Mouse (Mus musculus) forebrain, embryonic 10.5 days (tissue): ENCODE measurements at regions not wholly inside any gene's neighbourhood (a gene's known extent, or its start where the extent isn't known, plus 50 kb on each side); places are given as distances from the start of the nearest gene placed in this dataset.

ENCODE experiments used
- DNase-seq: peaks from one replicate; pipeline ENCODE4 v3.0.0-alpha.2; 2017; ENCODE audit warnings: low spot score; ENCODE audit errors: extremely low spot score
- H3K27ac ChIP-seq: fragments of 300-500 bp; sonication (generic); 2 replicates; pipeline ENCODE4 v1.5.1; 2016; ENCODE audit warnings: mild to moderate bottlenecking
- H3K27me3 ChIP-seq: fragments of 300-500 bp; sonication (generic); 2 replicates; pipeline ENCODE4 v1.6.1; 2016; ENCODE audit warnings: mild to moderate bottlenecking; ENCODE audit not compliant: poor library complexity, severe bottlenecking
- H3K36me3 ChIP-seq: fragments of 300-500 bp; sonication (generic); replicated peaks from 2 replicates; pipeline ENCODE4 v1.6.1; 2016; ENCODE audit warnings: mild to moderate bottlenecking, moderate library complexity
- H3K4me1 ChIP-seq: fragments of 300-500 bp; sonication (generic); 2 replicates; pipeline ENCODE4 v1.6.1; 2016
- H3K4me3 ChIP-seq: fragments of 300-500 bp; sonication (generic); 2 replicates; pipeline ENCODE4 v1.5.1; 2016; ENCODE audit warnings: mild to moderate bottlenecking, moderate library complexity
- H3K9me3 ChIP-seq: fragments of 300-500 bp; sonication (generic); 2 replicates; pipeline ENCODE4 v1.6.1; 2016; ENCODE audit warnings: mild to moderate bottlenecking, moderate library complexity
- WGBS: fragments of 180-500 bp; shearing (Covaris S2); methylation state at CpG from one replicate; pipeline ENCODE4 v1.1.7; 2016; 5-methylcytosine and 5-hydroxymethylcytosine counted together

GRCm38 (mm10) chr1:35995691-35996090 is 72.5 kb upstream of the Hs6st1 start:
- Histone ChIP-seq H3K4me3 (no peak overlapping the region), H3K36me3 (no peaks in the 10 kb centered on the region), H3K4me1 (peaks cover 10% of the 10 kb centered on the region; the same call in 1 of the 2 replicates), H3K27me3 (no peaks in the 10 kb centered on the region), H3K9me3 (peaks cover 3% of the 10 kb centered on the region; the same call in 1 of the 2 replicates), H3K27ac (no peak overlapping the region)
- DNase-seq: no peak
- 87% methylated on average over 6 of the region's 6 CpGs for WGBS

GRCm38 (mm10) chr1:36001319-36001718 is 66.9 kb upstream of the Hs6st1 start:
- Histone ChIP-seq H3K27ac (no peak overlapping the region), H3K27me3 (no peaks in the 10 kb centered on the region), H3K4me1 (peaks cover 18% of the 10 kb centered on the region), H3K36me3 (no peaks in the 10 kb centered on the region), H3K9me3 (peaks cover 7% of the 10 kb centered on the region; the same call in 1 of the 2 replicates), H3K4me3 (no peak overlapping the region)
- DNase-seq: no peak
- 93% methylated on average over 5 of the region's 5 CpGs for WGBS

- no peak overlapping the region for H3K4me3 ChIP-seq
- H3K36me3 ChIP-seq: no peaks in the 10 kb centered on the region
- no peak overlapping the region for H3K27ac ChIP-seq
- peaks cover 7% of the 10 kb centered on the region; the same call in 1 of the 2 replicates for H3K9me3 ChIP-seq
- H3K4me1 ChIP-seq: peaks cover 18% of the 10 kb centered on the region
- H3K27me3 ChIP-seq: no peaks in the 10 kb centered on the region
- WGBS: 90% methylated on average over 1 of the region's 1 CpGs
- no peak for DNase-seq
These were observed 66.4 kb upstream of the Hs6st1 start for GRCm38 (mm10) chr1:36001821-36002220.

- H3K9me3 ChIP-seq: peaks cover 7% of the 10 kb centered on the region; the same call in 1 of the 2 replicates
- H3K36me3 ChIP-seq: no peaks in the 10 kb centered on the region
- 25% methylated on average over 9 of the region's 9 CpGs for WGBS
- no peak for DNase-seq
- H3K4me1 ChIP-seq: peaks cover 21% of the 10 kb centered on the region
- no peaks in the 10 kb centered on the region for H3K27me3 ChIP-seq
- peak overlapping the region; percentile 84 for H3K27ac ChIP-seq
- H3K4me3 ChIP-seq: no peak overlapping the region
These were observed 64.6 kb upstream of the Hs6st1 start for GRCm38 (mm10) chr1:36003592-36003991.

- Histone ChIP-seq H3K4me3 (no peak overlapping the region), H3K9me3 (no peaks in the 10 kb centered on the region), H3K36me3 (no peaks in the 10 kb centered on the region), H3K4me1 (peaks cover 18% of the 10 kb centered on the region), H3K27me3 (no peaks in the 10 kb centered on the region), H3K27ac (no peak overlapping the region)
- 89% methylated on average over 6 of the region's 6 CpGs for WGBS
- DNase-seq: no peak
These were observed 59.6 kb upstream of the Hs6st1 start for GRCm38 (mm10) chr1:36008598-36008997.

- Histone ChIP-seq H3K36me3 (no peaks in the 10 kb centered on the region), H3K4me3 (no peak overlapping the region), H3K9me3 (no peaks in the 10 kb centered on the region), H3K27ac (no peak overlapping the region), H3K4me1 (peaks cover 18% of the 10 kb centered on the region), H3K27me3 (no peaks in the 10 kb centered on the region)
- 89% methylated on average over 6 of the region's 6 CpGs for WGBS
- DNase-seq: no peak
These were observed 59.1 kb upstream of the Hs6st1 start for GRCm38 (mm10) chr1:36009010-36009619.

GRCm38 (mm10) chr1:36010151-36010550 is 58.0 kb upstream of the Hs6st1 start:
- Histone ChIP-seq H3K27me3 (no peaks in the 10 kb centered on the region), H3K9me3 (no peaks in the 10 kb centered on the region), H3K4me1 (peaks cover 12% of the 10 kb centered on the region), H3K36me3 (no peaks in the 10 kb centered on the region), H3K4me3 (no peak overlapping the region), H3K27ac (no peak overlapping the region)
- DNase-seq: no peak
- WGBS: 83% methylated on average over 7 of the region's 7 CpGs

GRCm38 (mm10) chr1:36010834-36011233 is 57.4 kb upstream of the Hs6st1 start:
- Histone ChIP-seq H3K4me3 (no peak overlapping the region), H3K4me1 (peaks cover 16% of the 10 kb centered on the region), H3K27ac (no peak overlapping the region), H3K9me3 (no peaks in the 10 kb centered on the region), H3K27me3 (no peaks in the 10 kb centered on the region), H3K36me3 (no peaks in the 10 kb centered on the region)
- DNase-seq: no peak
- 88% methylated on average over 12 of the region's 12 CpGs for WGBS

GRCm38 (mm10) chr1:36012081-36012765 is 56.0 kb upstream of the Hs6st1 start:
- WGBS: 86% methylated on average over 9 of the region's 9 CpGs
- Histone ChIP-seq H3K4me1 (peaks cover 24% of the 10 kb centered on the region), H3K9me3 (no peaks in the 10 kb centered on the region), H3K36me3 (no peaks in the 10 kb centered on the region), H3K4me3 (no peak overlapping the region), H3K27me3 (no peaks in the 10 kb centered on the region), H3K27ac (no peak overlapping the region)
- no peak for DNase-seq

- H3K36me3 ChIP-seq: no peaks in the 10 kb centered on the region
- H3K9me3 ChIP-seq: no peaks in the 10 kb centered on the region
- no peaks in the 10 kb centered on the region for H3K27me3 ChIP-seq
- H3K4me3 ChIP-seq: no peak overlapping the region
- DNase-seq: no peak
- peaks cover 38% of the 10 kb centered on the region for H3K4me1 ChIP-seq
- H3K27ac ChIP-seq: peak overlapping the region; percentile 69
- 20% methylated on average over 11 of the region's 11 CpGs for WGBS
These were observed 54.3 kb upstream of the Hs6st1 start for GRCm38 (mm10) chr1:36013823-36014341.

GRCm38 (mm10) chr1:36014372-36014771 is 53.8 kb upstream of the Hs6st1 start:
- DNase-seq: no peak

GRCm38 (mm10) chr1:36015210-36015609 is 53.0 kb upstream of the Hs6st1 start:
- peaks cover 5% of the 10 kb centered on the region; the same call in 1 of the 2 replicates for H3K9me3 ChIP-seq
- no peaks in the 10 kb centered on the region for H3K36me3 ChIP-seq
- peaks cover 45% of the 10 kb centered on the region for H3K4me1 ChIP-seq
- DNase-seq: no peak
- WGBS: 89% methylated on average over 5 of the region's 5 CpGs
- H3K4me3 ChIP-seq: no peak overlapping the region
- H3K27me3 ChIP-seq: no peaks in the 10 kb centered on the region
- peak overlapping the region; percentile 45 for H3K27ac ChIP-seq

More at GRCm38 (mm10) chr1:36014372-36014771, 53.8 kb upstream of the Hs6st1 start:
- Histone ChIP-seq H3K4me3 (no peak overlapping the region), H3K27me3 (no peaks in the 10 kb centered on the region), H3K9me3 (peaks cover 2% of the 10 kb centered on the region; the same call in 1 of the 2 replicates), H3K36me3 (no peaks in the 10 kb centered on the region), H3K4me1 (peaks cover 40% of the 10 kb centered on the region), H3K27ac (no peak overlapping the region)
- WGBS: 77% methylated on average over 7 of the region's 7 CpGs

- Histone ChIP-seq H3K4me1 (peaks cover 45% of the 10 kb centered on the region), H3K4me3 (peak overlapping the region; percentile 21; the same call in 1 of the 2 replicates), H3K9me3 (peaks cover 5% of the 10 kb centered on the region; the same call in 1 of the 2 replicates), H3K36me3 (no peaks in the 10 kb centered on the region), H3K27me3 (no peaks in the 10 kb centered on the region), H3K27ac (peak overlapping the region; percentile 88)
- DNase-seq: no peak
- 44% methylated on average over 4 of the region's 4 CpGs for WGBS
These were observed 51.6 kb upstream of the Hs6st1 start for GRCm38 (mm10) chr1:36016566-36016965.
